8 mouse cellular contexts compared by ENCODE assay signal in genomic region chr4:133251214-133251613, GRCm38 (mm10). TPM values are rescaled to one million over a fixed set of nuclear protein-coding genes. Genes with fewer than 3 reads are reported as not detected.
A peak's percentile ranks its signal among the peaks of the same experiment; 100 is the strongest.
DNase-seq lines count a peak whose midpoint lies in the region; ATAC-seq lines count a peak whose summit lies in the region.

No protein-coding gene starts in this region.

- H3K4me3 ChIP-seq in lung, embryonic 16.5 days (ENCODE audit: low read length) = peak overlapping the region; percentile 40
- peak overlapping the region; percentile 33 for H3K4me3 ChIP-seq in hindbrain, embryonic 12.5 days
- peak overlapping the region; percentile 29 for H3K4me3 ChIP-seq in liver, embryonic 12.5 days

- peak; percentile 27 for DNase-seq in cerebellum, adult 11 months
- DNase-seq in lung, adult 18-20 months = no peak
- DNase-seq in spleen, postnatal 10 days (ENCODE audit: low spot score in 2 of 2) = no peak

- no peak; the same call in 1 of the 2 replicates for ATAC-seq in cerebellum, adult (ENCODE audit: insufficient number of reproducible peaks, low FRiP score, low TSS enrichment)
- ATAC-seq in lung, embryonic 16.5 days (ENCODE audit: low read depth) = 0 out of 2 replicates have a peak, but pooled peaks have one; percentile 27
- no peak for ATAC-seq in hindbrain, embryonic 12.5 days (ENCODE audit: low FRiP score)
- no peak for ATAC-seq in liver, embryonic 12.5 days
- ATAC-seq in activated CD4-positive, CD25-positive, alpha-beta regulatory T cell, adult 4 months = no peak

- H3K9ac ChIP-seq in lung, embryonic 16.5 days (ENCODE audit: low read length) = peak overlapping the region; percentile 49; the same call in 1 of the 2 replicates
- H3K9ac ChIP-seq in hindbrain, embryonic 12.5 days = peak overlapping the region; percentile 47; the same call in 1 of the 2 replicates
- no peak overlapping the region for H3K9ac ChIP-seq in liver, embryonic 12.5 days

- no peaks in the 10 kb centered on the region for H3K9me3 ChIP-seq in lung, embryonic 16.5 days (ENCODE audit: control insufficient read depth, low read length)
- no peaks in the 10 kb centered on the region for H3K9me3 ChIP-seq in hindbrain, embryonic 12.5 days (replicated peaks)
- no peaks in the 10 kb centered on the region for H3K9me3 ChIP-seq in liver, embryonic 12.5 days (replicated peaks)

- H3K36me3 ChIP-seq in lung, embryonic 16.5 days (ENCODE audit: control insufficient read depth, insufficient read depth, low read length) = no peaks in the 10 kb centered on the region
- H3K36me3 ChIP-seq in hindbrain, embryonic 12.5 days = no peaks in the 10 kb centered on the region
- no peaks in the 10 kb centered on the region for H3K36me3 ChIP-seq in liver, embryonic 12.5 days

- peak overlapping the region; percentile 68 for H3K4me2 ChIP-seq in lung, embryonic 16.5 days (ENCODE audit: low read depth, low read length)
- H3K4me2 ChIP-seq in hindbrain, embryonic 12.5 days (replicated peaks) = peak overlapping the region; percentile 58
- H3K4me2 ChIP-seq in liver, embryonic 12.5 days = peak overlapping the region; percentile 53

- H3K4me1 ChIP-seq in lung, embryonic 16.5 days (replicated peaks; ENCODE audit: control insufficient read depth, insufficient read depth, low read length) = peaks cover 13% of the 10 kb centered on the region
- peaks cover 15% of the 10 kb centered on the region for H3K4me1 ChIP-seq in hindbrain, embryonic 12.5 days
- H3K4me1 ChIP-seq in liver, embryonic 12.5 days = peaks cover 46% of the 10 kb centered on the region

- 5% methylated on average over 31 of the region's 31 CpGs for WGBS in lung, embryonic 16.5 days
- under 1% methylated on average over 31 of the region's 31 CpGs for WGBS in hindbrain, embryonic 12.5 days
- WGBS in liver, embryonic 12.5 days (ENCODE audit: insufficient replicate concordance) = 31% methylated on average over 31 of the region's 31 CpGs

- no peak overlapping the region for H3K27ac ChIP-seq in lung, embryonic 16.5 days (ENCODE audit: low read length)
- H3K27ac ChIP-seq in hindbrain, embryonic 12.5 days = no peak overlapping the region
- no peak overlapping the region for H3K27ac ChIP-seq in liver, embryonic 12.5 days

- H3K27me3 ChIP-seq in lung, embryonic 16.5 days (ENCODE audit: control insufficient read depth, insufficient read depth, low read depth, low read length) = peaks cover 42% of the 10 kb centered on the region
- peaks cover 92% of the 10 kb centered on the region for H3K27me3 ChIP-seq in hindbrain, embryonic 12.5 days
- peaks cover 80% of the 10 kb centered on the region for H3K27me3 ChIP-seq in liver, embryonic 12.5 days (replicated peaks)

RNA-seq across cellular contexts. Expression of gene Map3k6, which starts 10.6 kb away (rescaled TPM):
- polyA plus RNA-seq in lung, embryonic 16.5 days (2015; fragmentation: Nextera tagmentation; extraction: Ambion mirVana) = 4.2 and 4.3 TPM in 2 replicates
- 1.9 and 2.3 TPM in 2 replicates for polyA plus RNA-seq in hindbrain, embryonic 12.5 days (2016; fragmentation: Nextera tagmentation; extraction: Ambion mirVana)
- polyA plus RNA-seq in liver, embryonic 12.5 days (2016; fragmentation: Nextera tagmentation; extraction: Ambion mirVana) = 2.8 and 3.6 TPM in 2 replicates
- polyA plus RNA-seq in activated CD4-positive, CD25-positive, alpha-beta regulatory T cell, adult 4 months (2017; shearing (Covaris generic)) = under 1 TPM in 1 of 2 experiments, not detected in 1; 0.42 TPM

RNA-seq across cellular contexts. Expression of gene Sytl1, which starts 11.7 kb away (rescaled TPM):
- polyA plus RNA-seq in lung, embryonic 16.5 days (2015; fragmentation: Nextera tagmentation; extraction: Ambion mirVana) = 2.4 and 3.0 TPM in 2 replicates
- 0.67 and 1.2 TPM in 2 replicates for polyA plus RNA-seq in hindbrain, embryonic 12.5 days (2016; fragmentation: Nextera tagmentation; extraction: Ambion mirVana)
- 0.37 and 0.46 TPM in 2 replicates for polyA plus RNA-seq in liver, embryonic 12.5 days (2016; fragmentation: Nextera tagmentation; extraction: Ambion mirVana)
- 10 to 100 TPM; 29.6 to 45.6 TPM for polyA plus RNA-seq in activated CD4-positive, CD25-positive, alpha-beta regulatory T cell, adult 4 months (2017; shearing (Covaris generic))

RNA-seq across cellular contexts. Expression of gene Tmem222, which starts 26.4 kb away (rescaled TPM):
- polyA plus RNA-seq in lung, embryonic 16.5 days (2015; fragmentation: Nextera tagmentation; extraction: Ambion mirVana) = 75.9 and 79.3 TPM in 2 replicates
- 75.7 and 77.7 TPM in 2 replicates for polyA plus RNA-seq in hindbrain, embryonic 12.5 days (2016; fragmentation: Nextera tagmentation; extraction: Ambion mirVana)
- polyA plus RNA-seq in liver, embryonic 12.5 days (2016; fragmentation: Nextera tagmentation; extraction: Ambion mirVana) = 47.6 and 48.4 TPM in 2 replicates
- 10 to 100 TPM; 72.4 to 77.5 TPM for polyA plus RNA-seq in activated CD4-positive, CD25-positive, alpha-beta regulatory T cell, adult 4 months (2017; shearing (Covaris generic))

RNA-seq across cellular contexts. Expression of gene Gpr3, which starts 38.9 kb away (rescaled TPM):
- polyA plus RNA-seq in lung, embryonic 16.5 days (2015; fragmentation: Nextera tagmentation; extraction: Ambion mirVana) = 0.15 TPM in 1 of 2 replicates, not detected in the other
- polyA plus RNA-seq in hindbrain, embryonic 12.5 days (2016; fragmentation: Nextera tagmentation; extraction: Ambion mirVana) = 0.08 and 0.35 TPM in 2 replicates
- not detected in 2 replicates for polyA plus RNA-seq in liver, embryonic 12.5 days (2016; fragmentation: Nextera tagmentation; extraction: Ambion mirVana)
- not detected for polyA plus RNA-seq in activated CD4-positive, CD25-positive, alpha-beta regulatory T cell, adult 4 months (2017; shearing (Covaris generic))

RNA-seq across cellular contexts. Expression of gene Cd164l2, which starts 39.3 kb away (rescaled TPM):
- polyA plus RNA-seq in lung, embryonic 16.5 days (2015; fragmentation: Nextera tagmentation; extraction: Ambion mirVana) = 7.7 and 13.2 TPM in 2 replicates
- polyA plus RNA-seq in hindbrain, embryonic 12.5 days (2016; fragmentation: Nextera tagmentation; extraction: Ambion mirVana) = 2.0 and 2.3 TPM in 2 replicates
- 0.12 and 0.26 TPM in 2 replicates for polyA plus RNA-seq in liver, embryonic 12.5 days (2016; fragmentation: Nextera tagmentation; extraction: Ambion mirVana)
- not detected for polyA plus RNA-seq in activated CD4-positive, CD25-positive, alpha-beta regulatory T cell, adult 4 months (2017; shearing (Covaris generic))
